Mouse (Mus musculus): ENCODE data around the gene Clstn2.

DNA sequence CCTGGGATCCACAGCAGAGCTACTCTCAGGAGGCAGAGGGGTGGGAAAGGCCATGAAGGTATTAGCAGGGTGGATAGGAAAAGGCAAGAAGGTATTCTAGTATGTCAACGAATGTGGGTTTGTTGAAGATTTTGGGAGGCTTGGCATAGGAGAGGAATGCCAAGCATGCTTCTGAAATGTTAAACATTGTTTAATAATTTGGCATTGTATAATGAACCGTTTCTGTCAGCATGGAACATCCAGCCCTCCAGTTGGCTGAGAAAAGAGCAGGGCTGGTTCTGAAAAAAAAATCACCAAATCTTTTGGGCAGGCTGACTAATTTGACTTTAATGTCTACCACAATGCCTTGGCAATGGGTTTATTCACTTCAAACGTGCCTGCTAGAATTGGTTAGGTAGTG lies 355.9 kb downstream of the Clstn2 start:
- TF ChIP-seq MEF2A (IDR thresholded peaks at IDR 0.05; ENCODE audit: borderline replicate concordance, low read depth, low read length) (no peak), CTCF (conservative IDR thresholded peaks at IDR 0.05 in 1 of 2, IDR thresholded peaks at IDR 0.05 in 1 of 2; ENCODE audit: low read depth in 2 of 2, low read length in 2 of 2) (no peak), MXI1 (IDR thresholded peaks at IDR 0.05; ENCODE audit: low read depth, low read length) (no peak), GABPA (IDR thresholded peaks at IDR 0.05; ENCODE audit: insufficient replicate concordance, low read depth, low read length) (no peak), KAT2A (IDR thresholded peaks at IDR 0.05; ENCODE audit: insufficient replicate concordance, low read length) (no peak), EP300 (IDR thresholded peaks at IDR 0.05; ENCODE audit: low read length) (no peak), MYC (IDR thresholded peaks at IDR 0.05; ENCODE audit: low read depth, low read length) (no peak)

Measured in CH12.LX (cell line).